Mouse (Mus musculus): ENCODE measurements around the gene Ms4a4c.
"Not testable (repeated sequence)": the region's sequence is repeated elsewhere in the genome, so short reads cannot be mapped to it uniquely, and the experiment has no call there.

DNA sequence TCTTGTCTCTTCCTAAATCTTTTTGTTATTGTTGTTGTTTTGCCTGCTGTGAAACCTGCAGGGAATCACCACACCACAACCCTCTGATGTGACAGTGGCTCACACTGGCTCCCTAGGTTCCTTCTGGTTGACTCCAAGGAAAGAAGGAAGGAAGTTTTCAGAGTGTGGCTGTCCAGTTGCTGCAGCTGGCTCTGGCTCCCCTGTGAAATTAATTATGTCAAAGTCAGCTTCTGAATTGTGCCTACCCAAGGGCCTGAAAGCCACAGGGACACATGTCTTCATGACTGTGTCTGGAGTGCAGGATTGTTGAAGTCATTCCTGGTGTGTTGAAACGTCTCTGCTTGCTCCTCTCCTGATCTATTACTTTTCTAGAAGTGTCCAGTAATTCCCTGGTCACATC is 63.8 kb downstream of the Ms4a4c start:
- TF ChIP-seq TAL1, GATA1 (IDR thresholded peaks at IDR 0.05; ENCODE audit: low read length): not testable (repeated sequence)

Measured in erythroblast, embryonic 14.5 days (primary cell).